Mouse (Mus musculus) heart, adult 18-20 months (tissue): ENCODE measurements around the gene Islr2. TPM values are rescaled to one million over a fixed set of nuclear protein-coding genes. Genes with fewer than 3 reads are reported as not detected.
A peak's percentile ranks its signal among the peaks of the same experiment; 100 is the strongest.

Experiments used
- DNase-seq, 2 experiments: peaks; one replicate each; pipeline ENCODE4 v3.0.0; 2021 to 2022; ENCODE audit warnings: mixed read lengths in 1 of 2
- total RNA-seq, 2 experiments: library from RNA; stranded (reverse); gene quantifications; 2 replicates each; pipeline ENCODE4 v1.2.3; 2021

Gene Islr2
- total RNA-seq, 2 experiments from 2014 or later = 0.42 to 1.7 TPM

GRCm38 (mm10) chr9:58196610-58197567 is 7.2 kb downstream of the Islr2 start:
- DNase-seq = no peak

DNA sequence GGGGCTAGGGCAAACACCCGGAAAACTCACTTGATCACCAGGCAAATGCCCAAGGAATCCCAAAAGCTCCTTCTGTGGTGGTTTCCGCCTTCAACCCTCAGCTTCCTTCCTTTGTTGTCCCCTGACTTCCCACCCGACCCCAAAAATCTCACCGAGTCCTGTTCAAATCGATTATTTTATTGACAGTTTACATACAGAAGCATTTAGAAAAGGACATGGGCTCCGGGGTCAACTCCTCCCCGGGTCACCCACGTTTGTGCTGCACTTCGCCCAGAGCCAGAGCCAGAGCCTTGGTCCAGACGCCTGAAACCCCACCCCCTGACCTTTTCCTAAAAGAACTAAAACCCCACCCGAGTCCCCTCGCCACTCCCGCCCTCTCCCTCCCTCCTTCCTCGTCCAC is 8.0 kb downstream of the Islr2 start:
- DNase-seq = no peak

- DNase-seq = no peak
These were observed 8.4 kb downstream of the Islr2 start for GRCm38 (mm10) chr9:58195671-58196070.

GRCm38 (mm10) chr9:58194222-58194621 is 9.9 kb downstream of the Islr2 start:
- DNase-seq = no peak

DNA sequence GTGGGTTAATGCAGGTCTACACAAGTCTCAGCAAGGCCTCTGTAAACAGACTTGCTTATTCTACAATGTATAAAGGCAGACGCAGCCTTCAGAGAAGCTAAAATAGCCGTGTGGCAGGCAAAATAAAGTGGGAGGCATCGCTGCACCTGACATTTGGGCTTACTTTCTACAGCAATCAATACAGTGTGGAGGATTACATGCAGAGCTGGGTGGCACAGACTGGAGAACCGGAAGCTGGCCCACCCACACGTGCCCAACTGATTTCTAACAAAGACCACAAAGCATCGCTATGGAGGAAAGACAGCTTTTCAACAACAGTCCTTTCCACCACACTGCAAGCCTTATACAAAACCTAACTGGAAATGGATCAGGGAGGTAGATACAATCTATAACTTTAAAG is 19.7 kb downstream of the Islr2 start:
- no peak for DNase-seq

DNA sequence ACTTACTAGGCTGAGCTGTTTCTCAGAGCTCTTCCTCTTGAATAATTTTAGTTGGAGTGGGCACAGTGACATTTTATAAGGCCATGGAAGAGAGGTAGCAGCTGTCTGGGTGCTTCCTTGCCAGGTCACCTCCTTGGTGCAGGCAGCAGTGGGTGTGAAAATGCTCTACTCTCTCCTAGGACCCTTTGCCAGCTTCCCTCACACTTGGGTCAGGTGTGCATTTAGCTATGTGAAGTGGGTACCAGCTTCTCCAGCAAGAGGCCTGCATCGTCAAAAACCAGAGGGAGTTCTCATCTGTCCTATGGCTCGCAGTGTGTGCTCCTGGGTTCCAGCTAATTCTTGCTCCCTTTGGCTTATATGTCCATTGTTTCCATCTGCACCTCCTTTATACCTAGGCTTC is 24.7 kb downstream of the Islr2 start:
- no peak for DNase-seq

DNA sequence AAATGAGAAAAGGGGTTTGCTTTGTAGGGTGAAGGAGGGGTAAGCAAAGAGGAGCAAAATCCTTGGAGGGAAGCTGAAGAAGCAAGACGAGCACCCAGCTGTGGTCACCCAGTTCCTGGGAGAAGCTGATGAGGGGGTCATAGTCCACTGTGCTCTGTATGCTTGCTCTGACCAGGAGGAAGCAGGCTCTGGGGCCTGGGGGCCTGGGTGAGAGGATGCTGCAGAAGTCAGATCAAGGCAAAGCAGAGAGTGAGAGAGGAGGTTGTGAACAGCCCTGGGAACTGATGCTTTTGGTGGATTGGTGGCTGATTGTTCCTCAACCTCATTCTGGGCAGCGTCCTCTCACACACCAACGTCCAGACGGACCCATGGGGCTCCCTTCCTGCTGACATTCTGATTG is 27.0 kb downstream of the Islr2 start:
- no peak for DNase-seq

- no peak for DNase-seq
These were observed 28.2 kb downstream of the Islr2 start for GRCm38 (mm10) chr9:58175745-58176487.

DNA sequence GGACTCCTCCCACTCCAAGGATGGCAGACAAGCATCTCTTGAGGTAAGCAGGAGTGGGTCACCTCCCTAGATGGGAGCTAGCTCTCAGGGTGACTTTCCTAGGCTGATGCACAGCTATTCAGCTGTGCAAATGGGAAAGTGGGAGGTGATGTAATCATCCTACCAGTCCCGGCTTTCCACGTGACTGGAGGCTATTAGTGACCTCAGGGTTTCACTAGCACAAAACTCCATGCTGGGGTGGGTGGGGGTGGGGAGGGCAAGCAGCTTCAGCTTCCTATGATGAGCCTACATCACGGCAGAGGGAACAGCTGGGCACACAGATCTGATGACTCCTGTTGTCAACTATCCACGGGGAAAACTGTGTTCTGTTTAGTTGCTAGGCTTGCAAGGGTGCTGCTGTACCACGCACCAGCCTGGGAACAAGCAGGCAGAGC is 29.3 kb downstream of the Islr2 start:
- DNase-seq = no peak

DNA sequence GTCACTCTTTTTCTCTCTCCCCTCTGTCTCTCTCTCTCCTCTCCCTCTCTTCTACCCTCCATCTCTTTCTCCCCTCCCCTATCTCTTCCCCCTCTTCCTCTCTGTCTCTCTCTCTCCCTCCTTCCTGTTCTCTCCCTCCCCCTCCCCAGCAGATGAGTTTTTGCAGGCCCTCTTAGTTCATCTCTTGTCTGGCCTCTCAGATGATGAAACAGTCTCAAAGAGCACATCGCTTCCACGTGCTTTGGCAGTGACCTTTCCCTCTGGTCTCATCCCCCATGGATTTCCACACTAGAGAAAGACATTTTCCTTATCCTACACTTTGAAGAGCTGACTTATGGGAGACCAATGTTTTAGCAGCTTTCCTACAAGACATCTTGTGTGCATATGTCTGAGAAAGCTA is 31.3 kb downstream of the Islr2 start:
- DNase-seq = no peak

- DNase-seq = no peak
These were observed 34.7 kb downstream of the Islr2 start for GRCm38 (mm10) chr9:58169426-58169825.

DNA sequence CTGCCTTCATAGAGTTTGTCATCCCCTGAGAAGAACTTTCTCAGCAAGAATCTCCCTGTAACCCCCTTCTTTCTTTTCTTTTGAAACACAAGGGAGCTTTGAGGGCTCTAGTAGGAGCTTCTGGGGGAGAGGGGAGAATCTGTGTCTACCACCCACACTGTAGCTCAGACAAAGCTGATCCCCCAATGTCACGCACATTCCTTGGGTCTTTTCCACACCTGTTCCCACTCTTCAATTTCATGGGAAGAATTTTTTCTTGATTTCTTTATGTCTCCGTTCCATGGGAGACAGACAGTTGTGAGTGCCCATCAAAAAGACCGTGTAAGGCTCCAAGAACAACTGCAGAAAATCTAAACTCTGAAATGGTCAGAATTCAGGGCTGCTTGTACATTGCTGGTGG is 35.2 kb downstream of the Islr2 start:
- DNase-seq = no peak

- DNase-seq = no peak
These were observed 38.3 kb downstream of the Islr2 start for GRCm38 (mm10) chr9:58165779-58166178.

- DNase-seq = no peak
These were observed 41.0 kb downstream of the Islr2 start for GRCm38 (mm10) chr9:58163146-58163545.

DNA sequence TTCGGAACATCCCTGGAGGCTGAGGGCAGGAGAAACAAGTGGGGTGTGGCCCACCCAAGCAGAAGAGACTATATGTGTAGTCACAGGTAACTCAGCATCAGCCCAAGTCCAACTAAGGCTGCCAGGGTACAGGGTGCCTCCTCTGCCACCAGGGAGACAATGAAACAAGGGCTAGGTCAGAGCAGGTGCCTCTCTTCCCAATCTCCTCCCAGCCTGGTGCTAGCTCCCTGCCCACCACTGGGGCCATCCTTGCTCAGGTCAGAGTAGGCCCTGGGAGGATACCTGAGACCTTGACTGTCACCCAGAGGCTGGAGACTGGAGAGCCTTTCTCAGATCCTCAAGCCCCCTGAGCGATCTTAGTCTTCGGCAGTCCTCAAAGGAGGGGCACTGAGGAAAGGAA is 41.9 kb downstream of the Islr2 start:
- DNase-seq = no peak

DNA sequence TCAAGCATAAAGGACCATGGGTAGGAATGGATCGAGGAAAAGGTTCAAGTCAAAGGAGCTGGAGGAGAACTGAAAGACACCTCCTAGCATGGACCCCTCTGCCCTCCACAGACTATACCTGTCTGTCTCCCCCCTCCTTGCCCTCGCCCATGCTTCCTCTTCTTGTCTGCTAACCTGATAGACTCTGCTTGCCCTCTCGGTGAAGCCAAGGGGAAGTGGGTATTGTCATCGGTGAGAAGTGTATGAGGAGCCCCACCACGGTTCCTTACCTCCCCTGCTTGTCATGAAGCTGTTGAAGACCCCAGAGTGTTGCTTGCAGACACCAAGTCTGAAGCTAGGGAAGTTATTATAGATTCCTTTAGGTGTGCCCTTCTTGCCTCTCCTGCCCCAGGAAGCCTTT is 43.8 kb downstream of the Islr2 start:
- DNase-seq = no peak

DNA sequence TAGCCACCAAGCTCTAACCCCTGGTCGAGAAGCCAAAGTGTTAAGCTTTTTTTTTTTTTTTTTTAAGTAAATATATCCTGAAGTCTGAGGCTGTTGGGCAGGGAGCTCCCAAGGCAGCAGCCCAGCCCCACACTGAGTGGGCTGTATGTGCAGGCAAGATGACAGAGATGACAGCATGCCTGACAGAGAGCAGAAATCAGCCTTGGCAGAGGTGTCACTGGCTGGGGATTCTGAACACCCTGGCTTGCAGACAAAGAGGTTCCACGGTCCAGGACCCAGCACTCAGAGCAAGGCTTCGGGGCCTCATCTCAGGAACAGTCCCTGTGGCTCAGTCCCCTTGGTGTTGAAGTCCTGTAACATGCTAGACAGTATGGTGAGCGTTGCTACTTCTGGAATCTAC is 44.3 kb downstream of the Islr2 start:
- peak; percentile 45 to 66 for DNase-seq

DNA sequence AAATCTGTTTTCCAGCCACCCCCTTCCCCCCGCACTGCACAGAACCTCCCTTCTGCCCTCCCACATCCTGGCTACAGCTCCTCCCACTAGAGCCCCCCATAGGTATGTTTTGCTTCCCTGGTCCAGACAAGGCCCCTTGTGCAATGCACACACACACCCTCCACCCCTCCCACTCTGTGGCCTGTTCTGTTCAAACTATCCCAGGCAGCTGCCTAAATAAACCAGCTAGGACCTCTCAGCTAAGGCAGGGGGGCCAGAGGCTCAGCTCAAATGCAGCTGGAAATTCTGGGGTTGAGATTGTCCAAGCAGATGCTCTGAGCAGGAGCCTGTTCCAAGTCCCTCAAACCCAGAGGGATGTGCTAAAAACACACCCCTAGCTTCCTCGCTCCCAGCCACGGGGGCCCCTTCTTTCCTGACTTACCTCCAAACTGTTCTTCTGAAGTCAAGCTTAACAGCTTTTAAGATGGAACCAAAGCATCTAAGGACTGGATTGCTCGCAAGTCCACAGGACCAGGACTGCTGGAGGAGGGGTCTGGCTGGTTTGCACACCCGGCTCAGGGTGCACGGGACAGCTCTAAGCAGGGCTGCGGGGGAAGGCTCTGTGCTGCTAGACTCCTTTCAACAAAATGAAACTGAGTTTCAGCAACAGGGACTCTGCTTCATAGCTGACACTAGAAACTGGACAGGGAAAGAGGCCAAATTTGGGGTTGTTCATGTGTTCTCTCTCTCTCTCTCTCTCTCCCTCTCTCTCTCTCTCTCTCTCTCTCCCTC is 45.4 kb downstream of the Islr2 start:
- DNase-seq = peak; percentile 76 to 82

DNA sequence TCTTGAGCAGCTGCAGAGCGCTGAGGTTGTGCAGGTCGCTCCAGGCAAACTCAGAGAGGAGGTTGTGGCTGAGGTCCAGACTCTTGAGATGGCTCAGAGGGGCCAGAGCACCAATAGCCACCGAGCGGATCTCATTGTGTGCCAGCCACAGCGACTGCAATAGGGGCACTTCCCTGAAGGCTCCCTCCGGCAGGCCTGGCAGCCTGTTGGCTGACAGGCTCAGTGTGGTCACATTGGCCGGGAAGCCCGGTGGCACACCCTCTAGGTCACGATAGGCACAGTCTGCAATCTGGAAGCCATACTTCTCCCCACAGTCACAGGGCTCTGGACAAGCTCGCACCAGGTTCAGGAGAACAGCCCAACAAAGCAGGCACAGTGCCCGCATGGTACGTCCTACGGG is 46.3 kb downstream of the Islr2 start:
- DNase-seq = peak in 1 of 2 experiments; percentile 32

DNA sequence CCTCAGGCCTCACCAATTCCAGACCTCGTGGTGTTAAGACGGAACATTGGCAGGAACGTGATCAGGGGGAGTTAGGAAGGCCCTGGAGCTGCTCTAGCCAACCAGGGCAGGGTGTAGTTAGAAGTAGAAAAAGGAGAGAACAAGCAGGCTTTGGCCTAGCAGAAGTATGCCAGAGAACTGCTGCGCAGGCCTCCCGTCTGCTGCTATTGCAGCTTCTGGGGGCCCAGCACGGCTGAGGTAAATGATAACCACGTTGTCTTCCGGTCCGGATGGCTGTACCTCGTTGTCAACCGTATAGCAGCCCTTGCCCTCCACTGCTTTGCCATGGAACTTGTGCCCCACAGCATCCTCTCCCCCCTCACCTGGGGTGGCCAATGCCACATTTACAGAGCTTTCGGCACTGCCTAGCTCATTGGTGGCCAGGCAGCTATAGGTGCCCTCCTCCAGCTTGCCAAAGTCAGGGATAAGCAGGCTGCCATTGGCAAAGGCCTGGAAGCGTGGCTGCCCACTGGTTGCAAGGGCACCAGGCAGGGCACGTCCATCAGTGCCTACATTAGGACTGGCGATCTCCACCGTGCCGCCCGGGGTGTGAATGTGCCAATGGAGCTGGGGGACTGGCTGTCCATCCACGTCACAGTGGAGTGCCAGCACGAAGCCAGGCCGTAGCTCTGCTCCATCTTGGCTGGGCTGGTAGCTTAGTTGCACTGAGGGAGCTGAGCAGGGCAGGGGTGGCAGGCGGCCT is 47.1 kb downstream of the Islr2 start:
- no peak for DNase-seq

GRCm38 (mm10) chr9:58155366-58155765 is 48.8 kb downstream of the Islr2 start:
- peak; percentile 46 to 60 for DNase-seq

DNA sequence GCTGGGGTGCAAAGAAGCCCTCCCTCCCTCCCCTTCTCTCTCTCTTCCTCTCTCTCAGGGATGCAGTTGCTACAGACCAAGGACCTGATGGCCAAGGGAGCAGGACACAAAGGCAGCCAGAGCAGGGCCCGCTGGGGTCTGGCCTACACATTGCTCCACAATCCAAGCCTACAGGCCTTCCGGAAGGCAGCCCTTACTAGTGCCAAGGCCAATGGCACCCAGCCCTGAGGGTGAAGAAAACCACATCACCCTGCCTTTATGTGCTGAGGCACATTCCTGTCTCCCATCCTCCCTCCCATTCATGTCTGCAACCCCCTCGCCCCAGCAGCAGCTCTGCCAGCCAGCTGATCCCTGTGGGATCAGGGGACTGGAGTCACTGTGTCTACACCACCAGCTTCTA is 51.0 kb downstream of the Islr2 start:
- DNase-seq = peak; percentile 28 to 37
